Mouse (Mus musculus) ES-E14 (cell line): Measurements from ENCODE around the gene Samd7.

ENCODE experiments used
- CHD2 ChIP-seq: IDR thresholded peaks from 2 replicates; pipeline ENCODE4 v1.6.1; 2014; ENCODE audit warnings: mild to moderate bottlenecking, low read depth, low read length, inconsistent platforms
- HCFC1 ChIP-seq: IDR thresholded peaks from 2 replicates; pipeline ENCODE4 v1.6.1; 2012; ENCODE audit warnings: low read length, inconsistent platforms, borderline replicate concordance; ENCODE audit not compliant: insufficient read depth
- ZC3H11A ChIP-seq: IDR thresholded peaks from 2 replicates; pipeline ENCODE4 v1.6.1; 2012; ENCODE audit warnings: low read depth, mild to moderate bottlenecking, inconsistent platforms, low read length, borderline replicate concordance
- ZNF384 ChIP-seq: IDR thresholded peaks from 2 replicates; pipeline ENCODE4 v1.6.1; 2012; ENCODE audit warnings: low read depth, low read length, inconsistent platforms

DNA sequence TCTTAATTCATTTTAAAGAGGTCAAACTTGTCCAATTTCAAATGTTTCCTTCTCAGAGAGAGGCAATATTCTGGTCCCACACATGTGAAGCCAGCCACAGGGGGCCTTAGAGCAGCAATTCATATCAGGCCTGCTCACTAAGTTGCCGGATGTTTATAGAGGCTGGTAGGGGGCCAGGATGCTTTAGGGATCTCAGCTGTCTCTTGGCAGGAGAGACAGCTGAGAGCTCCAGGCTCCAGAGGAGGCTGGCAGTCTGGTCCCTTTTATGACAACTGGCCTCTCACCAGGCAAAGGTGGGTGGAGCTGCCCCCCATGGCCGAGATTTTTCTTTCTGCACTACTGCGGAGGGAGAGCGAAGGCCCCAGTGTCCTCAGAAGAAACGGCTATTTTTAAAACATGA, 22.9 kb upstream of the Samd7 start:
- TF ChIP-seq CHD2, result no peak
- TF ChIP-seq ZNF384, result no peak
- no peak for TF ChIP-seq ZC3H11A
- no peak for TF ChIP-seq HCFC1
